Mouse (Mus musculus) embryonic stem cell, embryonic (primary cell): ENCODE results near the gene Lrrc47.

Experiments used
- CTCF ChIA-PET, 4 experiments: fragments of 300-600 bp in 2 of 4; fragments of 350-600 bp in 2 of 4; sonication (Branson Sonifier 250); formaldehyde crosslinking; loops; one replicate each; lab custom pipeline; 2022; ENCODE audit warnings: inconsistent platforms in 2 of 4; lab: Charles Lee
- POLR2A ChIA-PET, 4 experiments: fragments of 300-600 bp in 2 of 4; fragments of 350-600 bp in 2 of 4; sonication (Branson Sonifier 250); formaldehyde crosslinking; loops; one replicate each; lab custom pipeline; 2022; ENCODE audit warnings: antibody characterized with exemption in 4 of 4, inconsistent platforms in 1 of 4; lab: Charles Lee

Gene Lrrc47

GRCm38 (mm10) chr4:154012132-154012882, 776 bp downstream of the Lrrc47 start:
- POLR2A ChIA-PET: interaction anchor here in 3 of 4 experiments (0.6 to 3.5 kb wide), 19 partner anchors 8 to 289 kb away, joined by 3 to 14 read pairs (median 4); partner anchors contain the start of genes A430005L14Rik (in 2 of the 3), Cep104 (in 2 of the 3), Dffb (in 2 of the 3) and Smim1 (in 2 of the 3)
- CTCF ChIA-PET: interaction anchor here in 3 of 4 experiments (0.7 to 1.9 kb wide), 8 partner anchors 7 to 776 kb away, joined by 3 to 8 read pairs (median 4); partner anchors contain the start of gene Smim1 (in 1 of the 3)

- ChIA-PET CTCF (no interaction called here), POLR2A (interaction anchor here in 3 of 4 experiments (0.6 to 1.7 kb wide), 7 partner anchors 9 to 355 kb away, joined by 3 to 7 read pairs (median 4); partner anchors contain the start of genes Smim1 (in 1 of the 3) and Tprgl (in 1 of the 3))
Observed at GRCm38 (mm10) chr4:154015476-154015875, 3.9 kb downstream of the Lrrc47 start.

GRCm38 (mm10) chr4:154019571-154019970, 8.0 kb downstream of the Lrrc47 start:
- POLR2A ChIA-PET: interaction anchor here (0.7 to 3.0 kb wide), 6 partner anchors 8 to 1360 kb away, joined by 3 to 12 read pairs (median 3); partner anchors contain the start of gene Lrrc47 (in 2 of the 4)

GRCm38 (mm10) chr4:154021432-154021831, 9.9 kb downstream of the Lrrc47 start:
- ChIA-PET CTCF (interaction anchor here in 3 of 4 experiments (0.6 to 1.6 kb wide), 5 partner anchors 9 to 1376 kb away, joined by 3 to 8 read pairs (median 4); partner anchors contain the start of genes Lrrc47 (in 1 of the 3) and Tprgl (in 1 of the 3)), POLR2A (interaction anchor here in 3 of 4 experiments (0.6 to 3.0 kb wide), 6 partner anchors 10 to 537 kb away, joined by 3 to 12 read pairs (median 4); partner anchors contain the start of gene Lrrc47 (in 2 of the 3))

More at GRCm38 (mm10) chr4:154019571-154019970, 8.0 kb downstream of the Lrrc47 start:
- CTCF ChIA-PET: interaction anchor here (0.5 to 1.4 kb wide), 31 partner anchors 8 to 1319 kb away, joined by 3 to 8 read pairs (median 3); partner anchors contain the start of gene Lrrc47 (in 1 of the 4)

- POLR2A ChIA-PET: interaction anchor here in 3 of 4 experiments (0.7 to 3.0 kb wide), 6 partner anchors 10 to 189 kb away, joined by 3 to 12 read pairs (median 4); partner anchors contain the start of gene Lrrc47 (in 2 of the 3)
- CTCF ChIA-PET: interaction anchor here in 3 of 4 experiments (0.5 to 1.0 kb wide), 4 partner anchors 15 to 387 kb away, joined by 3 to 7 read pairs (median 4); no protein-coding TSS in a partner anchor
Observed at GRCm38 (mm10) chr4:154022407-154022806, 10.9 kb downstream of the Lrrc47 start.

- POLR2A ChIA-PET: interaction anchor here in 3 of 4 experiments (0.7 to 2.3 kb wide), 4 partner anchors 11 to 189 kb away, joined by 3 to 10 read pairs (median 3); partner anchors contain the start of gene Lrrc47 (in 1 of the 3)
- CTCF ChIA-PET: interaction anchor here in 2 of 4 experiments (0.5 to 1.0 kb wide), 4 partner anchors 14 to 388 kb away, joined by 3 to 7 read pairs (median 4); no protein-coding TSS in a partner anchor
Observed at GRCm38 (mm10) chr4:154022844-154023243, 11.3 kb downstream of the Lrrc47 start.

- ChIA-PET CTCF (interaction anchor here in 1 of 4 experiments (2.4 kb wide), 1 partner anchor 277 kb away, joined by 8 read pairs; the partner anchor contains the start of gene Arhgef16), POLR2A (interaction anchor here in 3 of 4 experiments (0.8 to 2.3 kb wide), 6 partner anchors 9 to 67 kb away, joined by 3 to 11 read pairs (median 5); partner anchors contain the start of genes A430005L14Rik (in 2 of the 3) and Lrrc47 (in 1 of the 3))
Observed at GRCm38 (mm10) chr4:154023754-154024601, 12.4 kb downstream of the Lrrc47 start.

GRCm38 (mm10) chr4:154024729-154025521, 13.4 kb downstream of the Lrrc47 start:
- CTCF ChIA-PET: interaction anchor here in 3 of 4 experiments (0.5 to 4.0 kb wide), 19 partner anchors 8 to 1605 kb away, joined by 3 to 30 read pairs (median 4); partner anchors contain the start of gene Arhgef16 (in 1 of the 3)
- POLR2A ChIA-PET: interaction anchor here in 3 of 4 experiments (0.5 to 2.5 kb wide), 9 partner anchors 10 to 403 kb away, joined by 3 to 11 read pairs (median 5); partner anchors contain the start of genes Lrrc47 (in 2 of the 3) and A430005L14Rik (in 1 of the 3)

- ChIA-PET POLR2A (interaction anchor here (0.6 to 2.5 kb wide), 11 partner anchors 11 to 270 kb away, joined by 3 to 11 read pairs (median 5); partner anchors contain the start of gene Lrrc47 (in 2 of the 4)), CTCF (interaction anchor here (0.5 to 4.0 kb wide), 50 partner anchors 9 to 1604 kb away, joined by 3 to 30 read pairs (median 3); partner anchors contain the start of genes Lrrc47 (in 2 of the 4), Arhgef16 (in 1 of the 4) and Tprgl (in 1 of the 4))
Observed at GRCm38 (mm10) chr4:154025641-154026440, 14.3 kb downstream of the Lrrc47 start, which contains the start of gene Smim1. TSS of gene Smim1 (minus strand) at chr4:154026230.

- CTCF ChIA-PET: interaction anchor here (0.5 to 4.0 kb wide), 44 partner anchors 9 to 812 kb away, joined by 3 to 30 read pairs (median 4); partner anchors contain the start of genes Lrrc47 (in 2 of the 4), Arhgef16 (in 1 of the 4) and Tprgl (in 1 of the 4)
- POLR2A ChIA-PET: interaction anchor here in 2 of 4 experiments (1.0 to 2.5 kb wide), 4 partner anchors 13 to 79 kb away, joined by 3 to 11 read pairs (median 7); partner anchors contain the start of gene Lrrc47 (in 1 of the 2)
Observed at GRCm38 (mm10) chr4:154026441-154026761, 14.9 kb downstream of the Lrrc47 start.

- ChIA-PET POLR2A (interaction anchor here in 1 of 4 experiments (0.6 kb wide), 1 partner anchor 51 kb away, joined by 3 read pairs; no protein-coding TSS in a partner anchor), CTCF (interaction anchor here in 2 of 4 experiments (0.6 to 4.0 kb wide), 6 partner anchors 45 to 933 kb away, joined by 3 to 30 read pairs (median 4); partner anchors contain the start of genes Arhgef16 (in 1 of the 2) and Hes5 (in 1 of the 2))
Observed at GRCm38 (mm10) chr4:154028066-154028465, 16.5 kb downstream of the Lrrc47 start.

- CTCF ChIA-PET: interaction anchor here in 1 of 4 experiments (4.0 kb wide), 1 partner anchor 76 kb away, joined by 30 read pairs; no protein-coding TSS in a partner anchor
- POLR2A ChIA-PET: interaction anchor here in 2 of 4 experiments (0.6 to 1.0 kb wide), 2 partner anchors 8 to 52 kb away, joined by 3 read pairs; no protein-coding TSS in a partner anchor
Observed at GRCm38 (mm10) chr4:154028646-154029045, 17.1 kb downstream of the Lrrc47 start.

GRCm38 (mm10) chr4:154037123-154037522, 25.6 kb downstream of the Lrrc47 start:
- ChIA-PET CTCF (interaction anchor here (0.6 to 2.7 kb wide), 9 partner anchors 11 to 1028 kb away, joined by 3 to 11 read pairs (median 4); partner anchors contain the start of gene Smim1 (in 2 of the 4)), POLR2A (interaction anchor here in 1 of 4 experiments (2.6 kb wide), 1 partner anchor 22 kb away, joined by 7 read pairs; no protein-coding TSS in a partner anchor)

- CTCF ChIA-PET: no interaction called here
- POLR2A ChIA-PET: no interaction called here
Observed at GRCm38 (mm10) chr4:154042577-154042976, 31.0 kb downstream of the Lrrc47 start, which contains the start of gene Ccdc27. TSS of gene Ccdc27 (minus strand) at chr4:154042677.

- ChIA-PET CTCF (no interaction called here), POLR2A (no interaction called here)
Observed at GRCm38 (mm10) chr4:154045837-154046236, 34.3 kb downstream of the Lrrc47 start.
